Mouse (Mus musculus): ENCODE results near the gene Tm2d1.

DNA sequence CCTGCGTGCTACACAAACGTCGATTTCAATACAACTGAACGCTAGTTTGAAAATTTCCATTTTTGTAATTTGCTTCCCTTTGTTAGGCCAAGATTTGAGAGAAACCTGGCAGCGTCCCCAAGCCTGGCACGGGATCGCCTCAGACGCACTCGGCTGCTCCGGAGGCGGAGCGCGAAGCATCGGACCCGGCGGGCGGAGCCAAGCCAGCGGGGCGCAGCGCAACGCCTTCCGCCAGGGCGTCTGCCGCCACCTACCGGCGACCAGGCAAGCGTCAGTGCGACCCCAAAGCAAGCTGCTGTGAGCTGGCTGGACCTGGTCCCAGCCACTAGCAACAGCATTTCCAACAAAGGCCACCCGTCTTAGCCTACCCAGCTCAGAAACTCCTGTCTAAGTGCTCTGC, 60.9 kb downstream of the Tm2d1 start:
- peak; percentile 97 for TF ChIP-seq CTCF (IDR thresholded peaks at IDR 0.05; ENCODE audit: borderline replicate concordance, extremely low read depth, insufficient read depth, insufficient read length)
- peak; percentile 63 for TF ChIP-seq POLR2A (IDR thresholded peaks at IDR 0.05; ENCODE audit: borderline replicate concordance, extremely low read depth, insufficient read depth, insufficient read length, poor library complexity, severe bottlenecking)

Data from brain, embryonic 14.5 days (tissue).